Mouse (Mus musculus) liver, embryonic 15.5 days (tissue): Measurements from ENCODE around the gene Hcfc1. TPM values are rescaled to one million over a fixed set of nuclear protein-coding genes. Genes with fewer than 3 reads are reported as not detected.

Experiments
- ATAC-seq: fragments of 200-750 bp; cut with Nextera tagmentation; 2 replicates; pipeline ENCODE4 v1.8.0; 2017; ENCODE audit warnings: moderate number of reproducible peaks, mild to moderate bottlenecking, moderate library complexity; ENCODE audit not compliant: insufficient read depth
- H3K27ac ChIP-seq: fragments of 300-500 bp; sonication (generic); replicated peaks from 2 replicates; pipeline ENCODE4 v1.5.1; 2015; ENCODE audit warnings: mild to moderate bottlenecking, inconsistent platforms
- H3K27me3 ChIP-seq: fragments of 300-500 bp; sonication (generic); 2 replicates; pipeline ENCODE4 v1.6.1; 2015; ENCODE audit warnings: mild to moderate bottlenecking, inconsistent platforms
- H3K36me3 ChIP-seq: fragments of 300-500 bp; sonication (generic); replicated peaks from 2 replicates; pipeline ENCODE4 v1.6.1; 2015; ENCODE audit warnings: moderate library complexity, mild to moderate bottlenecking, inconsistent platforms
- H3K4me1 ChIP-seq: fragments of 300-500 bp; sonication (generic); replicated peaks from 2 replicates; pipeline ENCODE4 v1.6.1; 2015; ENCODE audit warnings: inconsistent platforms
- H3K4me2 ChIP-seq: fragments of 300-500 bp; sonication (generic); 2 replicates; pipeline ENCODE4 v1.6.1; 2015; ENCODE audit warnings: moderate library complexity, mild to moderate bottlenecking, inconsistent platforms
- H3K4me3 ChIP-seq: fragments of 300-500 bp; sonication (generic); replicated peaks from 2 replicates; pipeline ENCODE4 v1.5.1; 2015; ENCODE audit warnings: mild to moderate bottlenecking, inconsistent platforms
- H3K9ac ChIP-seq: fragments of 300-500 bp; sonication (generic); 2 replicates; pipeline ENCODE4 v1.6.1; 2015; ENCODE audit warnings: moderate library complexity, mild to moderate bottlenecking, inconsistent platforms
- H3K9me3 ChIP-seq: fragments of 300-500 bp; sonication (generic); replicated peaks from 2 replicates; pipeline ENCODE4 v1.6.1; 2016; ENCODE audit warnings: inconsistent platforms
- WGBS: fragments of 180-500 bp; shearing (Covaris S2); methylation state at CpG from one replicate; pipeline ENCODE4 v1.1.7; 2015; ENCODE audit warnings: mixed read lengths; ENCODE audit not compliant: insufficient replicate concordance; 5-methylcytosine and 5-hydroxymethylcytosine counted together
- polyA plus RNA-seq: library from polyadenylated mRNA; unstranded; fragments of >200 nt; fragmentation: Nextera tagmentation; extraction: Ambion mirVana; gene quantifications from 2 replicates; pipeline ENCODE4 v1.2.1, GENCODE M21; 2015

The Hcfc1 gene
- 29.6 and 30.7 TPM in 2 replicates for polyA plus RNA-seq

DNA sequence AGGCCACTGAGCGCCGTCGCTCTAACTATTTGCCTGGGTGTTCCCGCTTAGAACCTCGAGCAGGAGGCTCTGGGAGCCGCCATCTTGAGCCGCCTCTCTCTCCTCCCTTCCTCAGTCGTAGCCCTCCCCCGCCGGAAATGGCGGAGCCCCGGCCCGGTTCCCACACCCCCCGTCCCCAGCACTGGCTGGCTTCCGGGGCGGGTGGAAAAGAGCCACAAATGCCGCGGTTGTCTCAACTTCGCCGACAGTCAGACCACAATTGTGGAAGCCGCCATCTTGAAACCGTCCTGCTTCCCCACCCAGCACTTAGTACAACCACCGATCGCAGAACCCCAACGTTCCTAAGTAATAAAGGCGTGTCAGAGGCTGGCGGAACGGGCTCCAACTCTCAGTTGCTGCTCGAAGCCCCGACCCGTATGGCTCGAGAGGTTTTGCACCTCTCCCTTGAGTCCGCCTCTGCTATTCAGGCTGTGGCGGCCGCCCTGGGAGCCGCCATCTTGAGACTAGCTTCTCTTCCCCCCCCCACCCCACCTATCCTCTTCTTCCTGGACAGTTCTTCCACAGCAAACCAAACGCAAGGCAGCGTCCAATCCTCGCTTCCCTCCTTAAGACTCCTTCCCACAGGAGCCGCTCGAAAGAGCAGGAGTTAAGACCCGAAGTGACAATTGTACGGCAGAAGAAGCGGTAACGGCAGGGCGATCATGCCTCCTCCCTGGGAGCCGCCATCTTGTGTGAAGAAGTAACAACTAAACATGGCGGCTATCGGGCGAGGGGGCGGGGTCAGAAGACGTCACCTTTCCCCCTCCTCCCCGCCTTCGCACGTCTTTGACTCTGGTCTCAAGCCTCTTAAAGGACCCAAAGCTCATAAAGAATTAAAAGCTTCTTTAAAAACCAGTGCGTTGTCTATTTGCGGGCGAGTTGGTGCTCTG lies at the start of gene Hcfc1:
Gene Hcfc1, minus strand, starts transcription at position 110 of the 929 bp plus-strand sequence.
- WGBS = 14% methylated on average over 58 of the region's 58 CpGs
- no peaks in the 10 kb centered on the region for H3K27me3 ChIP-seq
- H3K27ac ChIP-seq = peak within 1 kb of the TSS; percentile 99
- no peaks in the 10 kb centered on the region for H3K9me3 ChIP-seq
- peak within 1 kb of the TSS; percentile 77 for H3K4me3 ChIP-seq
- peak within 1 kb of the TSS; percentile 72 for H3K9ac ChIP-seq
- peak; percentile 40 for ATAC-seq
- H3K36me3 ChIP-seq = peaks cover 12% of the 10 kb centered on the region
- peaks cover 49% of the 10 kb centered on the region for H3K4me1 ChIP-seq
- peak within 1 kb of the TSS; percentile 78 for H3K4me2 ChIP-seq

DNA sequence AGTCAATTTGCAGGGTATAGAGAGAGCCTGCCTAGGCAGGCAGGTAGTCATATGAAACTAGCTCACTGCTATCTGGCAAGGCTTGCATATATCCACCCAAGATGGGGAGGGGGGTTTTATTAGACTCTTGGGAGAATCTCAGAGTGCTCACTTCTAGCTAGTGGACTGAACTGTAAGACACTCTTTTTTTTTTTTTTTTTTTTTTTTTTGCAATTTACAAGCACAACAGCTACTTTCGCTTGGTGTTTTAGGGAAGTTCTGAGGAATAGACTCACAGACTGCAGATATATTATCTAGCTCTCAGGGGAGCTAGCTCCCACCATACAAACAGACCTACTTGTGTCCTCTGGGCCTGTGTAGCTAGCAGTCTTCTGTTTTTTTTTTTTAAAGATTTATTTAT lies 48.4 kb upstream of the Hcfc1 start:
- no peaks in the 10 kb centered on the region for H3K4me1 ChIP-seq
- no peak overlapping the region for H3K9ac ChIP-seq
- ATAC-seq = no peak
- no peak overlapping the region for H3K4me3 ChIP-seq
- 93% methylated on average over 1 of the region's 1 CpGs for WGBS
- no peak overlapping the region for H3K27ac ChIP-seq
- H3K27me3 ChIP-seq = no peaks in the 10 kb centered on the region
- no peaks in the 10 kb centered on the region for H3K9me3 ChIP-seq
- H3K4me2 ChIP-seq = no peak overlapping the region
- peaks cover 33% of the 10 kb centered on the region for H3K36me3 ChIP-seq

GRCm38 (mm10) chrX:74008063-74008462 lies 41.9 kb upstream of the Hcfc1 start:
- Histone ChIP-seq H3K36me3 (no peaks in the 10 kb centered on the region), H3K4me3 (no peak overlapping the region), H3K9me3 (no peaks in the 10 kb centered on the region), H3K4me2 (no peak overlapping the region), H3K27ac (no peak overlapping the region), H3K27me3 (no peaks in the 10 kb centered on the region), H3K9ac (no peak overlapping the region), H3K4me1 (no peaks in the 10 kb centered on the region)
- WGBS = 61% methylated on average over 8 of the region's 8 CpGs
- no peak for ATAC-seq

DNA sequence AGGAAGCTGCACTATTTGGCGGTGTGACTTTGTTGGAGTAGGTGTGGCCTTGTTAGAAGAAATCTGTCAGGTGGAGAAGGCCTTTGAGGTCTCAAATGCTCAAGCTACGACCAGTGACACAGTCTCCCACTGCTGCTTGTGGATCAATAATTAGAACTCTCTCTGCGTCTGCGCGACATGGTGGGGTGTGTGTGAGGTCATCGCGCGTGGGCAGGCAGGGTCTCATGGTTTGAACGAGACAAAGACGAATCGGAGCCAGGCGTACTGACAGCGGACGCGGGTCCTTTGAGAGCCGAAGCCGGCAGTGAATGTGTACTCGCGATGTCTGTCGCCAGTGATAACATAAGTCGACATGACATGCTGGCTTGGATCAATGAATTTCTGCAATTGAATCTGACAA lies 40.2 kb upstream of the Hcfc1 start:
- no peaks in the 10 kb centered on the region for H3K9me3 ChIP-seq
- no peak overlapping the region for H3K9ac ChIP-seq
- H3K36me3 ChIP-seq = no peaks in the 10 kb centered on the region
- 76% methylated on average over 21 of the region's 21 CpGs for WGBS
- H3K27ac ChIP-seq = no peak overlapping the region
- H3K4me1 ChIP-seq = no peaks in the 10 kb centered on the region
- no peaks in the 10 kb centered on the region for H3K27me3 ChIP-seq
- H3K4me2 ChIP-seq = no peak overlapping the region
- ATAC-seq = no peak
- no peak overlapping the region for H3K4me3 ChIP-seq

GRCm38 (mm10) chrX:74003644-74004043 lies 37.5 kb upstream of the Hcfc1 start:
- no peaks in the 10 kb centered on the region for H3K36me3 ChIP-seq
- H3K4me3 ChIP-seq = no peak overlapping the region
- no peaks in the 10 kb centered on the region for H3K27me3 ChIP-seq
- H3K9ac ChIP-seq = no peak overlapping the region
- ATAC-seq = no peak
- H3K4me1 ChIP-seq = peaks cover 20% of the 10 kb centered on the region
- no peak overlapping the region for H3K27ac ChIP-seq
- H3K4me2 ChIP-seq = no peak overlapping the region
- 47% methylated on average over 2 of the region's 2 CpGs for WGBS
- no peaks in the 10 kb centered on the region for H3K9me3 ChIP-seq

- peaks cover 34% of the 10 kb centered on the region for H3K4me1 ChIP-seq
- H3K27me3 ChIP-seq = no peaks in the 10 kb centered on the region
- no peak for ATAC-seq
- H3K9ac ChIP-seq = no peak overlapping the region
- H3K9me3 ChIP-seq = no peaks in the 10 kb centered on the region
- no peaks in the 10 kb centered on the region for H3K36me3 ChIP-seq
- H3K4me3 ChIP-seq = no peak overlapping the region
- H3K4me2 ChIP-seq = no peak overlapping the region
- WGBS = 38% methylated on average over 3 of the region's 3 CpGs
- H3K27ac ChIP-seq = no peak overlapping the region
Measured at GRCm38 (mm10) chrX:74001024-74001423, 34.9 kb upstream of the Hcfc1 start.

DNA sequence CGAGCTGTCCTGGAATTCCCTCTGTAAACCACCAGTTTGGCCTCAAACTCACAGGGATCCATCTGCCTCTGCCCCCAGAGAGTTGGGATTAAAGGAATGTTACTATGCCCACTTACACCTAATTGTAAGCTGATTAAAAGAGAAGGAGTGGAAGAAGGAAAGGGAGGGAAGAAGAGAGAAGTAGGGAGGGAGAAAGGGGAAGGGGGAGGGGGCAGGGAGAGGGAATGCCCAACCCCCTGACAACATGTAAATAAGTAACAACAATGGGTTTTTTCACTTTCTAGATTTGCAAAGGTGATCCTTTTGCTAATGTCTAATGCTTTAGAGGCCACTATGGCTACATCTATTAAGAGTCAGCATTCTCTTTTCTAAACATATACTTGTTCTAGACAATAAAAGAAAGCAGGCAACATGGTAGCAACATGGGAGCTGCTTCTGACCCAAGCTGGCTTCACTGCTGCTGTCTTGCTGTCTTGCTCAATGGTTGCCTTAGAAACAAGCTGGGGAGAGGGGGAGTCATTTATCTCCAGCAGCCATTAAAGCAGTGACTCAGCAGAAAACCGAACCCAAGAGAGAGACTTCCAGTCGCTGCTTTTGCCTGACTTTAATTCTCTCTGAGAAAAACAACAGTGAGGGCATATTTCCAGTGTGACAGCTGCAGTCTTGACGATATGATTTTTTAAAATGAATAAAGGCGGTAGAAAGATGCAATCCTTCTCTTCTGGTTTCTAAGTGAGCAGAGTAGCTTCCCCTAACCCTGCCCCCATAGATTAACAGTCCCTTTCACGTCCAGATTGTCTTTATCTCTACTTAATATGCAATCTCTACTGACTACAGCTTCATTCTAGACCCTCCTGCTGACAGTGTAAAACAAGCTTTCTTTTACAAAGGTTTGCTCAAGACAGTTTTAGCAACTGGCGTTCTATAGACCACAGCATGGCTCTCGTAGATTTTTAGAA lies 33.0 kb upstream of the Hcfc1 start:
- 14% methylated on average over 8 of the region's 8 CpGs for WGBS
- Histone ChIP-seq H3K4me1 (peaks cover 34% of the 10 kb centered on the region), H3K4me2 (peak overlapping the region; percentile 49), H3K4me3 (no peak overlapping the region; the same call in 1 of the 2 replicates), H3K27me3 (no peaks in the 10 kb centered on the region), H3K27ac (peak overlapping the region; percentile 91), H3K9ac (peak overlapping the region; percentile 21; the same call in 1 of the 2 replicates), H3K9me3 (no peaks in the 10 kb centered on the region), H3K36me3 (no peaks in the 10 kb centered on the region)
- peak; percentile 90 for ATAC-seq

DNA sequence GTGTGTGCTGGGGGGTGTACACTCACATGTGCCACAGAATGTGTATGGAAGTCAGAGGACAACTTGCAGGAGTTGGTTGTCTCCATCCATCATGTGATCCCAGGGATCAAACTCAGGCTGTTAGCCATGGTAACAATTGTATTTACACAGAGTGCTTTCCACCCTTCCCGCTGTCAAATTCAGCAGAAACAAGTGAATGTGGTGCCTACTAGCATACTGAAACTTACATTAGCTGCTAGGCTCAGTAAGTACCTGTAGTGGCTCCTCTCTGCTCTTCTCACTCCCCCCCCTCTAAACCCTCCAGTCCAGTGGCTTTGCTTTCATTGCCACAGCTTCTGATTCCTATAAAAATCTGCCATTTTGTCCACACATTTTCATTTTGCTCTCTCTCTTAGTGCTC lies 11.6 kb upstream of the Hcfc1 start:
- no peak overlapping the region for H3K4me3 ChIP-seq

GRCm38 (mm10) chrX:73976283-73976682 lies 10.1 kb upstream of the Hcfc1 start:
- peaks cover 10% of the 10 kb centered on the region for H3K4me1 ChIP-seq
- H3K4me2 ChIP-seq = no peak overlapping the region
- H3K27me3 ChIP-seq = no peaks in the 10 kb centered on the region
- WGBS = 73% methylated on average over 2 of the region's 2 CpGs
- ATAC-seq = no peak
- no peaks in the 10 kb centered on the region for H3K9me3 ChIP-seq
- no peak overlapping the region for H3K9ac ChIP-seq
- H3K4me3 ChIP-seq = no peak overlapping the region
- no peaks in the 10 kb centered on the region for H3K36me3 ChIP-seq
- H3K27ac ChIP-seq = no peak overlapping the region

More for the DNA sequence above, 11.6 kb upstream of the Hcfc1 start:
- H3K9me3 ChIP-seq = no peaks in the 10 kb centered on the region
- no peaks in the 10 kb centered on the region for H3K36me3 ChIP-seq
- no peak overlapping the region for H3K27ac ChIP-seq
- no peaks in the 10 kb centered on the region for H3K27me3 ChIP-seq
- no peak overlapping the region for H3K9ac ChIP-seq
- 73% methylated on average over 1 of the region's 1 CpGs for WGBS
- no peaks in the 10 kb centered on the region for H3K4me1 ChIP-seq
- no peak for ATAC-seq
- H3K4me2 ChIP-seq = no peak overlapping the region

DNA sequence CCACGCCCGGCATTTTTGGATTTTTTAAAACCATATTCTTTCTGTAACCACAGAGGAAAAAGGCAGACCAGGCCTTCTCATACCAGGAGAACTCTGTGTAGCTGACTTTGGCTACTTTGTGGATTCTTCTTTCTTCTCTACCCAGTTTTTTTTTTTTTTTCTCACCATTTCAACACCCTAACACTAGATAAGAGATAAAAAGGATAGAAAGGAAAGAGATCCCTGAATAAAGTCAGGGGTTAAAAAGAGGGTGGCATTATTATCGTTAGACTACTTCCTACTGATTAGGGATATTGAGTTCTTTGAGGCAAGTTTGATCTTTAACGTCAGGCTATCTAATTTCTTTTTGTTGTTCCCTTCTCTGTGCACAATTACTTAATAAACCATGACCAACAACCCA lies 6.6 kb upstream of the Hcfc1 start:
- WGBS = 57% methylated on average over 4 of the region's 4 CpGs
- Histone ChIP-seq H3K4me2 (no peak overlapping the region), H3K27ac (0 out of 2 replicates have a peak overlapping the region, but pooled peaks have one; percentile 99), H3K4me1 (peaks cover 29% of the 10 kb centered on the region), H3K4me3 (no peak overlapping the region), H3K9ac (no peak overlapping the region), H3K9me3 (no peaks in the 10 kb centered on the region), H3K36me3 (no peaks in the 10 kb centered on the region), H3K27me3 (no peaks in the 10 kb centered on the region)
- ATAC-seq = no peak

DNA sequence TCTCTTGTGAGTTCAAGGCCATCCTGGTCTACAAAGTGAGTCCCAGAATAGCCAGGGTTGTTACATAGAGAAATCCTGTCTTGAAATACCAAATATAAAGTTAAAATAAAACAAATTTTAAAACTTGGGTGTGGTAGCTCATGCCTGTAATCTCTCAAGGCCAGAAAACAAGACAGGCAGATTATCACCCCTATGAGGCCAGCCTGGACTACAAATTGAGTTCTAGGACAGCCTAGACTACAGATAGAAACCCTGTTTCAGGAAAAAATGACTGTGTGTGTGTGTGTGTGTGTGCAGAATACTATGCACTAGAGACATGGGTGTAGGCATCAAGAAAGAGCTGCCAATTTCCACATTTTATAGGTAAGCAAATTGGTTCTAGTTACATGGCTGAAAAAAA lies 4.6 kb upstream of the Hcfc1 start:
- Histone ChIP-seq H3K9ac (no peak overlapping the region), H3K27ac (peak overlapping the region; percentile 99)

More for the DNA sequence above, 4.6 kb upstream of the Hcfc1 start:
- H3K4me2 ChIP-seq = peak overlapping the region; percentile 40
- no peak overlapping the region for H3K4me3 ChIP-seq
- peak; percentile 27 for ATAC-seq
- H3K27me3 ChIP-seq = no peaks in the 10 kb centered on the region
- H3K4me1 ChIP-seq = peaks cover 29% of the 10 kb centered on the region
- H3K9me3 ChIP-seq = no peaks in the 10 kb centered on the region
- no peaks in the 10 kb centered on the region for H3K36me3 ChIP-seq
